Mouse (Mus musculus): ENCODE results near the gene Sema6b. TPM values are rescaled to one million over a fixed set of nuclear protein-coding genes. Genes with fewer than 3 reads are reported as not detected.

Sema6b gene
- polyA plus RNA-seq, 1 experiment from 2014 or later: 1.5 TPM

GRCm38 (mm10) chr17:56116193-56116592 is 23.9 kb downstream of the Sema6b start:
- H3K9ac ChIP-seq (ENCODE audit: low read depth, low read length): no peak overlapping the region
- no peaks in the 10 kb centered on the region for H3K36me3 ChIP-seq (ENCODE audit: control insufficient read depth, insufficient read depth, low read length)
- DNase-seq (ENCODE audit: low spot score) (no peak), ATAC-seq (replicated peaks; ENCODE audit: low FRiP score) (no peak)
- peaks cover 39% of the 10 kb centered on the region for H3K27me3 ChIP-seq (replicated peaks; ENCODE audit: control insufficient read depth, insufficient read depth, low read length)
- H3K4me1 ChIP-seq (replicated peaks; ENCODE audit: control insufficient read depth, insufficient read depth, low read length): peaks cover 10% of the 10 kb centered on the region; the same call in 1 of the 2 replicates
- H3K9me3 ChIP-seq (ENCODE audit: control insufficient read depth, low read length): no peaks in the 10 kb centered on the region
- H3K4me3 ChIP-seq (ENCODE audit: low read depth, low read length): no peak overlapping the region
- no peak overlapping the region for H3K27ac ChIP-seq (ENCODE audit: low read depth, low read length)
- WGBS: 64% methylated on average over 10 of the region's 10 CpGs
- H3K4me2 ChIP-seq: no peak overlapping the region; the same call in 1 of the 2 replicates

- WGBS: 63% methylated on average over 3 of the region's 3 CpGs
Observed at GRCm38 (mm10) chr17:56112743-56113142, 27.4 kb downstream of the Sema6b start.

GRCm38 (mm10) chr17:56111864-56112263 is 28.3 kb downstream of the Sema6b start:
- H3K9ac ChIP-seq (ENCODE audit: low read depth, low read length): no peak overlapping the region
- ATAC-seq (replicated peaks; ENCODE audit: low FRiP score) (peak; percentile 27; the same call in 1 of the 2 replicates), DNase-seq (ENCODE audit: low spot score) (peak; percentile 55)
- WGBS: 43% methylated on average over 5 of the region's 5 CpGs
- H3K27me3 ChIP-seq (replicated peaks; ENCODE audit: control insufficient read depth, insufficient read depth, low read length): peaks cover 3% of the 10 kb centered on the region; the same call in 1 of the 2 replicates
- H3K4me3 ChIP-seq (ENCODE audit: low read depth, low read length): no peak overlapping the region
- no peaks in the 10 kb centered on the region for H3K9me3 ChIP-seq (ENCODE audit: control insufficient read depth, low read length)
- H3K27ac ChIP-seq (ENCODE audit: low read depth, low read length): no peak overlapping the region
- no peaks in the 10 kb centered on the region for H3K36me3 ChIP-seq (ENCODE audit: control insufficient read depth, insufficient read depth, low read length)
- no peaks in the 10 kb centered on the region for H3K4me1 ChIP-seq (replicated peaks; ENCODE audit: control insufficient read depth, insufficient read depth, low read length)
- no peak overlapping the region for H3K4me2 ChIP-seq

More at GRCm38 (mm10) chr17:56112743-56113142, 27.4 kb downstream of the Sema6b start:
- Histone ChIP-seq H3K4me2 (no peak overlapping the region), H3K27me3 (replicated peaks; ENCODE audit: control insufficient read depth, insufficient read depth, low read length) (peaks cover 9% of the 10 kb centered on the region; the same call in 1 of the 2 replicates), H3K27ac (ENCODE audit: low read depth, low read length) (no peak overlapping the region), H3K4me1 (replicated peaks; ENCODE audit: control insufficient read depth, insufficient read depth, low read length) (peaks cover 6% of the 10 kb centered on the region; the same call in 1 of the 2 replicates), H3K9me3 (ENCODE audit: control insufficient read depth, low read length) (no peaks in the 10 kb centered on the region), H3K4me3 (ENCODE audit: low read depth, low read length) (no peak overlapping the region), H3K9ac (ENCODE audit: low read depth, low read length) (no peak overlapping the region), H3K36me3 (ENCODE audit: control insufficient read depth, insufficient read depth, low read length) (no peaks in the 10 kb centered on the region)
- DNase-seq (ENCODE audit: low spot score) (no peak), ATAC-seq (replicated peaks; ENCODE audit: low FRiP score) (no peak)

- no peak overlapping the region for H3K27ac ChIP-seq (ENCODE audit: low read depth, low read length)
- ATAC-seq (replicated peaks; ENCODE audit: low FRiP score) (no peak), DNase-seq (ENCODE audit: low spot score) (no peak)
- no peak overlapping the region for H3K4me3 ChIP-seq (ENCODE audit: low read depth, low read length)
- H3K36me3 ChIP-seq (ENCODE audit: control insufficient read depth, insufficient read depth, low read length): no peaks in the 10 kb centered on the region
- no peaks in the 10 kb centered on the region for H3K9me3 ChIP-seq (ENCODE audit: control insufficient read depth, low read length)
- H3K4me2 ChIP-seq: no peak overlapping the region
- peaks cover under 1% of the 10 kb centered on the region; the same call in 1 of the 2 replicates for H3K27me3 ChIP-seq (replicated peaks; ENCODE audit: control insufficient read depth, insufficient read depth, low read length)
- H3K4me1 ChIP-seq (replicated peaks; ENCODE audit: control insufficient read depth, insufficient read depth, low read length): no peaks in the 10 kb centered on the region
- WGBS: 70% methylated on average over 1 of the region's 1 CpGs
- H3K9ac ChIP-seq (ENCODE audit: low read depth, low read length): no peak overlapping the region
Observed at GRCm38 (mm10) chr17:56111021-56111420, 29.1 kb downstream of the Sema6b start.

- Histone ChIP-seq H3K9me3 (ENCODE audit: control insufficient read depth, low read length) (no peaks in the 10 kb centered on the region), H3K27ac (ENCODE audit: low read depth, low read length) (no peak overlapping the region), H3K4me2 (no peak overlapping the region), H3K4me1 (replicated peaks; ENCODE audit: control insufficient read depth, insufficient read depth, low read length) (no peaks in the 10 kb centered on the region), H3K27me3 (replicated peaks; ENCODE audit: control insufficient read depth, insufficient read depth, low read length) (no peaks in the 10 kb centered on the region; the same call in 1 of the 2 replicates), H3K4me3 (ENCODE audit: low read depth, low read length) (no peak overlapping the region), H3K36me3 (ENCODE audit: control insufficient read depth, insufficient read depth, low read length) (no peaks in the 10 kb centered on the region), H3K9ac (ENCODE audit: low read depth, low read length) (no peak overlapping the region)
- DNase-seq (ENCODE audit: low spot score): no peak
- ATAC-seq (replicated peaks; ENCODE audit: low FRiP score): no peak
- 61% methylated on average over 4 of the region's 4 CpGs for WGBS
Observed at GRCm38 (mm10) chr17:56110571-56110970, 29.6 kb downstream of the Sema6b start.

- Histone ChIP-seq H3K36me3 (ENCODE audit: control insufficient read depth, insufficient read depth, low read length) (no peaks in the 10 kb centered on the region), H3K4me2 (no peak within 1 kb of the TSS), H3K27me3 (replicated peaks; ENCODE audit: control insufficient read depth, insufficient read depth, low read length) (no peaks in the 10 kb centered on the region), H3K4me3 (ENCODE audit: low read depth, low read length) (no peak within 1 kb of the TSS), H3K9ac (ENCODE audit: low read depth, low read length) (no peak within 1 kb of the TSS), H3K27ac (ENCODE audit: low read depth, low read length) (no peak within 1 kb of the TSS), H3K9me3 (ENCODE audit: control insufficient read depth, low read length) (no peaks in the 10 kb centered on the region), H3K4me1 (replicated peaks; ENCODE audit: control insufficient read depth, insufficient read depth, low read length) (no peaks in the 10 kb centered on the region)
- 51% methylated on average over 10 of the region's 10 CpGs for WGBS
- no peak for ATAC-seq (replicated peaks; ENCODE audit: low FRiP score)
- no peak for DNase-seq (ENCODE audit: low spot score)
Observed at GRCm38 (mm10) chr17:56109219-56110051, 30.7 kb downstream of the Sema6b start, which contains the start of gene Plin4. Gene Plin4 (minus strand): TSS chr17:56109803.

GRCm38 (mm10) chr17:56108334-56109044 is 31.7 kb downstream of the Sema6b start:
- ATAC-seq (replicated peaks; ENCODE audit: low FRiP score) (no peak), DNase-seq (ENCODE audit: low spot score) (no peak)
- Histone ChIP-seq H3K4me2 (no peak overlapping the region), H3K9me3 (ENCODE audit: control insufficient read depth, low read length) (no peaks in the 10 kb centered on the region), H3K9ac (ENCODE audit: low read depth, low read length) (no peak overlapping the region), H3K27me3 (replicated peaks; ENCODE audit: control insufficient read depth, insufficient read depth, low read length) (no peaks in the 10 kb centered on the region), H3K36me3 (ENCODE audit: control insufficient read depth, insufficient read depth, low read length) (no peaks in the 10 kb centered on the region), H3K4me1 (replicated peaks; ENCODE audit: control insufficient read depth, insufficient read depth, low read length) (no peaks in the 10 kb centered on the region), H3K27ac (ENCODE audit: low read depth, low read length) (no peak overlapping the region), H3K4me3 (ENCODE audit: low read depth, low read length) (no peak overlapping the region)
- 83% methylated on average over 6 of the region's 6 CpGs for WGBS

- H3K9me3 ChIP-seq (ENCODE audit: control insufficient read depth, low read length): no peaks in the 10 kb centered on the region
- 61% methylated on average over 2 of the region's 2 CpGs for WGBS
- H3K4me2 ChIP-seq: no peak overlapping the region
- peaks cover 2% of the 10 kb centered on the region; the same call in 1 of the 2 replicates for H3K36me3 ChIP-seq (ENCODE audit: control insufficient read depth, insufficient read depth, low read length)
- H3K4me3 ChIP-seq (ENCODE audit: low read depth, low read length): no peak overlapping the region
- no peaks in the 10 kb centered on the region for H3K4me1 ChIP-seq (replicated peaks; ENCODE audit: control insufficient read depth, insufficient read depth, low read length)
- DNase-seq (ENCODE audit: low spot score): no peak
- ATAC-seq (replicated peaks; ENCODE audit: low FRiP score): no peak
- no peak overlapping the region for H3K27ac ChIP-seq (ENCODE audit: low read depth, low read length)
- no peak overlapping the region for H3K9ac ChIP-seq (ENCODE audit: low read depth, low read length)
- H3K27me3 ChIP-seq (replicated peaks; ENCODE audit: control insufficient read depth, insufficient read depth, low read length): no peaks in the 10 kb centered on the region
Observed at GRCm38 (mm10) chr17:56107736-56108135, 32.4 kb downstream of the Sema6b start.

Data from liver, embryonic 11.5 days (tissue).